8 mouse cellular contexts compared by ENCODE assay signal in the genomic region with DNA sequence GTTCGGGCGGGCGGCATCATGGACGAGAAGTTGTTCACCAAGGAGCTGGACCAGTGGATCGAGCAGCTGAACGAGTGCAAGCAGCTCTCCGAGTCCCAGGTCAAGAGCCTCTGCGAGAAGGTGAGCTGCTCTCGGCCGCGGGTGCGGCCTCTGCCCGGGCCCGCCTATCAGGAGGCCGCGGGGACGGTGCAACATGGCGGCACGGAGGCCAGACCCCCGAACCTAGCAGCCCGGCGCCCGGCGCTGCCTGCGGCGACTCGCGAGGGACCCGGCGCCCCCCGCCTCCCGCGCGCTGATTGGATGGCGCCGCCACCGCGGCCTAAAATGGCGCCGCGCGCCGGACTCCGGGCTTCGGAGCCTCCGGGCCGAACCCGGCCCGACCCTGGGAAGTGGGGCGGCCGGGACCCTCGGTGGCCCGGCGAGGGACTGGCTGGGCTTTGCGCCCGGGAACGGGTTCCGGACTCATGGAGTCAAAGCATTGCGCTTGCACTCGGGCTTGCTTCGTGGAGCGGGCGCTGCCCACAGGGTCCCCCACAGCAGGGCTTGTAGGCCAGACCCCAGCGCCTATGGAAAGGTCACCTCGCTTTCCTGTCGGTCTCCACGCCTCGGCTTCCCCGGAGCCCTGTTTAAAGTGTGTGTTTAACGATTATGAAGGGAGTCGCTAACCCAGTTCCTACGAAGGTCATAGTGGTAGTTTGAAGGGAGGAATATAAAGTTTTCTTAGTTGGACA. TPM values are rescaled to one million over a fixed set of nuclear protein-coding genes. Genes with fewer than 3 reads are reported as not detected.
DNase-seq lines count a peak whose midpoint lies in the region; ATAC-seq and TF ChIP-seq lines count a peak whose summit lies in the region.

No protein-coding gene starts in this region.

- peaks cover 51% of the 10 kb centered on the region for H3K4me1 ChIP-seq in erythroblast, embryonic 14.5 days (ENCODE audit: control insufficient read depth)
- H3K4me1 ChIP-seq in heart, embryonic 13.5 days, result peaks cover 54% of the 10 kb centered on the region
- peaks cover 39% of the 10 kb centered on the region for H3K4me1 ChIP-seq in liver, embryonic 16.5 days (ENCODE audit: control insufficient read depth, low read depth, low read length)
- peaks cover 12% of the 10 kb centered on the region for H3K4me1 ChIP-seq in neural tube, embryonic 11.5 days (ENCODE audit: control insufficient read depth, insufficient read depth, low read length)
- H3K4me1 ChIP-seq in stomach, postnatal 0 days (replicated peaks; ENCODE audit: control insufficient read depth, insufficient read depth), result peaks cover 7% of the 10 kb centered on the region; the same call in 1 of the 2 replicates

- peak overlapping the region; percentile 100 for H3K4me3 ChIP-seq in erythroblast, embryonic 14.5 days (replicated peaks)
- peak overlapping the region; percentile 77 for H3K4me3 ChIP-seq in heart, embryonic 13.5 days
- peak overlapping the region; percentile 87 for H3K4me3 ChIP-seq in liver, embryonic 16.5 days (ENCODE audit: low read depth, low read length)
- H3K4me3 ChIP-seq in neural tube, embryonic 11.5 days (ENCODE audit: low read depth, low read length), result peak overlapping the region; percentile 99
- H3K4me3 ChIP-seq in stomach, postnatal 0 days (ENCODE audit: low read depth, low read length), result peak overlapping the region; percentile 99

- under 1% methylated on average over 70 of the region's 72 CpGs for WGBS in heart, embryonic 13.5 days
- WGBS in liver, embryonic 16.5 days (ENCODE audit: insufficient replicate concordance), result under 1% methylated on average over 62 of the region's 72 CpGs
- under 1% methylated on average over 71 of the region's 72 CpGs for WGBS in neural tube, embryonic 11.5 days
- 0% methylated on average over 63 of the region's 72 CpGs for WGBS in stomach, postnatal 0 days

- H3K4me2 ChIP-seq in heart, embryonic 13.5 days, result peak overlapping the region; percentile 97
- peak overlapping the region; percentile 75 for H3K4me2 ChIP-seq in liver, embryonic 16.5 days (ENCODE audit: low read depth, low read length)
- peak overlapping the region; percentile 79 for H3K4me2 ChIP-seq in neural tube, embryonic 11.5 days (ENCODE audit: low read depth)
- H3K4me2 ChIP-seq in stomach, postnatal 0 days (replicated peaks; ENCODE audit: low read depth), result peak overlapping the region; percentile 63

- DNase-seq in B cell, adult 2 months, result peak; percentile 72 to 74
- peak; percentile 69 for DNase-seq in adrenal gland, postnatal 25 days
- peak; percentile 86 for DNase-seq in kidney, postnatal 10 days
- peak; percentile 89 for DNase-seq in neural tube, embryonic 11.5 days (ENCODE audit: low spot score)
- DNase-seq in stomach, postnatal 0 days (ENCODE audit: low spot score), result peak; percentile 73

- H3K9me3 ChIP-seq in erythroblast, embryonic 14.5 days (ENCODE audit: control insufficient read depth, low read length), result no peaks in the 10 kb centered on the region
- no peaks in the 10 kb centered on the region for H3K9me3 ChIP-seq in heart, embryonic 13.5 days
- H3K9me3 ChIP-seq in liver, embryonic 16.5 days (replicated peaks; ENCODE audit: control insufficient read depth, low read length), result no peaks in the 10 kb centered on the region
- no peaks in the 10 kb centered on the region for H3K9me3 ChIP-seq in neural tube, embryonic 11.5 days (ENCODE audit: control insufficient read depth, low read length)
- no peaks in the 10 kb centered on the region for H3K9me3 ChIP-seq in stomach, postnatal 0 days (ENCODE audit: control insufficient read depth, low read length)

- no peak for TF ChIP-seq CTCF in stomach, postnatal 0 days (IDR thresholded peaks at IDR 0.05; ENCODE audit: low read depth)

- H3K9ac ChIP-seq in heart, embryonic 13.5 days, result peak overlapping the region; percentile 100
- H3K9ac ChIP-seq in liver, embryonic 16.5 days (ENCODE audit: low read depth, low read length), result peak overlapping the region; percentile 98
- peak overlapping the region; percentile 98 for H3K9ac ChIP-seq in neural tube, embryonic 11.5 days (ENCODE audit: low read length)
- H3K9ac ChIP-seq in stomach, postnatal 0 days (ENCODE audit: low read length), result peak overlapping the region; percentile 100

- peak; percentile 72 for ATAC-seq in heart, embryonic 13.5 days (ENCODE audit: extremely low read depth, insufficient number of reproducible peaks, low FRiP score, low TSS enrichment)
- ATAC-seq in liver, embryonic 16.5 days (ENCODE audit: low read depth), result peak; percentile 59
- ATAC-seq in neural tube, embryonic 11.5 days (ENCODE audit: insufficient read depth, low FRiP score, low TSS enrichment), result peak; percentile 89
- peak; percentile 52 for ATAC-seq in stomach, postnatal 0 days (ENCODE audit: low FRiP score, low TSS enrichment)

- H3K27ac ChIP-seq in heart, embryonic 13.5 days (replicated peaks), result peak overlapping the region; percentile 100
- H3K27ac ChIP-seq in liver, embryonic 16.5 days (ENCODE audit: low read length), result peak overlapping the region; percentile 100
- H3K27ac ChIP-seq in neural tube, embryonic 11.5 days (ENCODE audit: low read depth, low read length), result peak overlapping the region; percentile 99
- peak overlapping the region; percentile 100 for H3K27ac ChIP-seq in stomach, postnatal 0 days (replicated peaks)

- peaks cover 29% of the 10 kb centered on the region for H3K36me3 ChIP-seq in erythroblast, embryonic 14.5 days (ENCODE audit: control insufficient read depth)
- peaks cover 3% of the 10 kb centered on the region; the same call in 1 of the 2 replicates for H3K36me3 ChIP-seq in heart, embryonic 13.5 days
- no peaks in the 10 kb centered on the region for H3K36me3 ChIP-seq in liver, embryonic 16.5 days (ENCODE audit: control insufficient read depth, insufficient read depth)
- H3K36me3 ChIP-seq in neural tube, embryonic 11.5 days (ENCODE audit: control insufficient read depth, insufficient read depth, low read length), result no peaks in the 10 kb centered on the region
- H3K36me3 ChIP-seq in stomach, postnatal 0 days (ENCODE audit: control insufficient read depth, insufficient read depth, low read length), result no peaks in the 10 kb centered on the region

- no peaks in the 10 kb centered on the region for H3K27me3 ChIP-seq in erythroblast, embryonic 14.5 days (ENCODE audit: control insufficient read depth)
- H3K27me3 ChIP-seq in heart, embryonic 13.5 days (replicated peaks), result no peaks in the 10 kb centered on the region
- no peaks in the 10 kb centered on the region for H3K27me3 ChIP-seq in liver, embryonic 16.5 days (ENCODE audit: control insufficient read depth, insufficient read depth, low read depth, low read length)
- H3K27me3 ChIP-seq in neural tube, embryonic 11.5 days (ENCODE audit: control insufficient read depth, insufficient read depth, low read length), result no peaks in the 10 kb centered on the region
- no peaks in the 10 kb centered on the region for H3K27me3 ChIP-seq in stomach, postnatal 0 days (ENCODE audit: control insufficient read depth, insufficient read depth, low read length)

- no peak for TF ChIP-seq EP300 in stomach, postnatal 0 days (optimal IDR thresholded peaks at IDR 0.05)

RNA-seq across cellular contexts. Expression of gene Ppp2ca, which starts 0.7 kb away (rescaled TPM):
- 77.2 and 91.2 TPM in 2 replicates for total RNA-seq in adrenal gland, postnatal 25 days (2021)
- polyA plus RNA-seq in erythroblast, embryonic 14.5 days (2012), result 0.82 and 1.1 TPM in 2 replicates
- polyA plus RNA-seq in heart, embryonic 13.5 days (2015; fragmentation: Nextera tagmentation; extraction: Ambion mirVana), result 64.2 and 68.9 TPM in 2 replicates
- polyA plus RNA-seq in liver, embryonic 16.5 days (2015; fragmentation: Nextera tagmentation; extraction: Ambion mirVana), result 26.5 and 26.9 TPM in 2 replicates
- polyA plus RNA-seq in neural tube, embryonic 11.5 days (2014; fragmentation: Nextera tagmentation; extraction: Ambion mirVana), result 132 TPM in 2 replicates
- polyA plus RNA-seq in stomach, postnatal 0 days (2015; fragmentation: Nextera tagmentation; extraction: Ambion mirVana), result 63.8 and 66.5 TPM in 2 replicates

RNA-seq across cellular contexts. Expression of gene Olfr1373, which starts 46.1 kb away (rescaled TPM):
- total RNA-seq in adrenal gland, postnatal 25 days (2021), result not detected in 2 replicates
- polyA plus RNA-seq in erythroblast, embryonic 14.5 days (2012), result not detected in 2 replicates
- not detected in 2 replicates for polyA plus RNA-seq in heart, embryonic 13.5 days (2015; fragmentation: Nextera tagmentation; extraction: Ambion mirVana)
- not detected in 2 replicates for polyA plus RNA-seq in liver, embryonic 16.5 days (2015; fragmentation: Nextera tagmentation; extraction: Ambion mirVana)
- polyA plus RNA-seq in neural tube, embryonic 11.5 days (2014; fragmentation: Nextera tagmentation; extraction: Ambion mirVana), result not detected in 2 replicates
- polyA plus RNA-seq in stomach, postnatal 0 days (2015; fragmentation: Nextera tagmentation; extraction: Ambion mirVana), result not detected in 2 replicates

Comparison
In these comparisons a context has a peak if more than half of its experiments do, and no peak if none do; other contexts are left out.
1. Peak in every context shown above with its lines: DNase-seq, ATAC-seq, H3K4me3 ChIP-seq and H3K27ac ChIP-seq.
2. RNA of gene Ppp2ca, which starts 0.7 kb away (polyA plus RNA-seq): 132 TPM in neural tube, embryonic 11.5 days, 64.2 to 68.9 TPM in heart, embryonic 13.5 days, 63.8 to 66.5 TPM in stomach, postnatal 0 days and 26.5 to 26.9 TPM in liver, embryonic 16.5 days; 0.82 to 1.1 TPM in erythroblast, embryonic 14.5 days; every median in the first group is over 10 times any median in the second.